ENCODE assay signal across 26 mouse cellular contexts in the genomic region with DNA sequence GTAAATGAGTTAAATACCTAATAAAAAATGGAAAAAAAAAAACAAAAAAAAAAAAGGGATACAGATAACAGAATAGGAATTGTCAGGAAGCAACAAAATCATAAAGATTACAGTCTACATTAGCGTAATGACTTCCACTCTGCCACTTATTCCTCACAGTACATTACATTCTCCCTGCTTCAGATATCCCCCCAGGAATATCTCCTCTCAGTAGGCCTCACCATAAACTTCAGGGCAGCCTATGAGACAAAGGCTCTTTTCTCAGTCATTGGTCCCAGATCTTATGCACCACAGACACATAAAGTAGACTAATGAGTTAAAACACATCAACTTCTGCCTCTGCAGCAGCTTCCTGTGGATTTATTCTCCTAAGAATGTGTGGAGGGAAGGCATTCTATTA.
DNase-seq lines count a peak whose midpoint lies in the region; ATAC-seq and TF ChIP-seq lines count a peak whose summit lies in the region.
"Had no signal": no experiment of that assay in that cellular context is flagged by ENCODE, and none has a peak within 500 bp of the region (broad histone marks: within the 10 kb centered on the region; RNA-seq: fewer than 3 reads in every experiment).

No protein-coding gene starts in this region.

- no peak overlapping the region for H3K4me3 ChIP-seq in forebrain, embryonic 15.5 days
- H3K4me3 ChIP-seq in forebrain, postnatal 0 days (ENCODE audit: low read depth, low read length): no peak overlapping the region
- no peak overlapping the region for H3K4me3 ChIP-seq in limb, embryonic 12.5 days (replicated peaks)
- no peak overlapping the region for H3K4me3 ChIP-seq in limb, embryonic 10.5 days
- H3K4me3 ChIP-seq in testis, adult 2 months (ENCODE audit: control insufficient read depth, low read depth, low read length): peak overlapping the region; percentile 58; the same call in 1 of the 2 replicates
- H3K4me3 ChIP-seq: forebrain, embryonic 13.5 days; heart, embryonic 13.5 days; intestine, embryonic 15.5 days; layer of hippocampus, adult 2 months; limb, embryonic 15.5 days; liver, embryonic 13.5 days; megakaryocyte, embryonic 14.5 days had no signal

- no peak overlapping the region for H3K9ac ChIP-seq in forebrain, embryonic 15.5 days (replicated peaks)
- no peak overlapping the region for H3K9ac ChIP-seq in forebrain, postnatal 0 days
- no peak overlapping the region for H3K9ac ChIP-seq in limb, embryonic 12.5 days (replicated peaks)
- H3K9ac ChIP-seq: forebrain, embryonic 13.5 days; heart, embryonic 13.5 days; intestine, embryonic 15.5 days; limb, embryonic 15.5 days; liver, embryonic 13.5 days had no signal

- no peak for TF ChIP-seq CTCF in forebrain, postnatal 0 days (IDR thresholded peaks at IDR 0.05; ENCODE audit: low read depth)
- TF ChIP-seq CTCF in testis, adult 2 months (IDR thresholded peaks at IDR 0.05; ENCODE audit: control insufficient read depth, insufficient read depth, insufficient replicate concordance, low read depth, low read length): no peak

- H3K4me2 ChIP-seq in forebrain, embryonic 15.5 days (replicated peaks): no peak overlapping the region
- H3K4me2 ChIP-seq in forebrain, postnatal 0 days (ENCODE audit: low read depth): no peak overlapping the region
- H3K4me2 ChIP-seq in limb, embryonic 12.5 days: no peak overlapping the region
- H3K4me2 ChIP-seq: forebrain, embryonic 13.5 days; heart, embryonic 13.5 days; intestine, embryonic 15.5 days; limb, embryonic 15.5 days; liver, embryonic 13.5 days had no signal

- H3K4me1 ChIP-seq in forebrain, embryonic 15.5 days: no peaks in the 10 kb centered on the region
- no peaks in the 10 kb centered on the region for H3K4me1 ChIP-seq in forebrain, postnatal 0 days (ENCODE audit: insufficient read depth)
- H3K4me1 ChIP-seq in limb, embryonic 12.5 days (replicated peaks): no peaks in the 10 kb centered on the region
- no peaks in the 10 kb centered on the region for H3K4me1 ChIP-seq in limb, embryonic 10.5 days
- H3K4me1 ChIP-seq in testis, adult 2 months (ENCODE audit: control insufficient read depth, insufficient read depth, low read length): no peaks in the 10 kb centered on the region
- H3K4me1 ChIP-seq: forebrain, embryonic 13.5 days; heart, embryonic 13.5 days; intestine, embryonic 15.5 days; limb, embryonic 15.5 days; liver, embryonic 13.5 days; megakaryocyte, embryonic 14.5 days had no signal

- no peak overlapping the region for H3K27ac ChIP-seq in forebrain, embryonic 15.5 days (replicated peaks)
- H3K27ac ChIP-seq in forebrain, postnatal 0 days (ENCODE audit: low read depth, low read length): no peak overlapping the region
- H3K27ac ChIP-seq in limb, embryonic 12.5 days: no peak overlapping the region
- H3K27ac ChIP-seq in limb, embryonic 10.5 days: no peak overlapping the region
- no peak overlapping the region for H3K27ac ChIP-seq in testis, adult 2 months (ENCODE audit: control insufficient read depth, insufficient read depth, low read depth, low read length)
- H3K27ac ChIP-seq: forebrain, embryonic 13.5 days; heart, embryonic 13.5 days; intestine, embryonic 15.5 days; layer of hippocampus, adult 2 months; limb, embryonic 15.5 days; liver, embryonic 13.5 days had no signal

- ATAC-seq in forebrain, embryonic 15.5 days (replicated peaks): peak; percentile 57; the same call in 1 of the 2 replicates
- no peak; the same call in 1 of the 2 replicates for ATAC-seq in forebrain, postnatal 0 days
- ATAC-seq in limb, embryonic 12.5 days (ENCODE audit: insufficient number of reproducible peaks, insufficient read depth, low FRiP score, low TSS enrichment, low read depth): peak; percentile 47; the same call in 1 of the 2 replicates
- ATAC-seq: forebrain, embryonic 13.5 days; intestine, embryonic 15.5 days; lung, postnatal 0 days had no signal

- H3K9me3 ChIP-seq in forebrain, embryonic 15.5 days: no peaks in the 10 kb centered on the region
- H3K9me3 ChIP-seq in forebrain, postnatal 0 days (ENCODE audit: low read length): no peaks in the 10 kb centered on the region
- no peaks in the 10 kb centered on the region for H3K9me3 ChIP-seq in limb, embryonic 12.5 days
- H3K9me3 ChIP-seq in limb, embryonic 10.5 days (replicated peaks): no peaks in the 10 kb centered on the region
- H3K9me3 ChIP-seq: forebrain, embryonic 13.5 days; heart, embryonic 13.5 days; intestine, embryonic 15.5 days; limb, embryonic 15.5 days; liver, embryonic 13.5 days; megakaryocyte, embryonic 14.5 days had no signal

- no peaks in the 10 kb centered on the region for H3K27me3 ChIP-seq in forebrain, embryonic 15.5 days
- H3K27me3 ChIP-seq in forebrain, postnatal 0 days (ENCODE audit: insufficient read depth, low read length): no peaks in the 10 kb centered on the region
- H3K27me3 ChIP-seq in limb, embryonic 12.5 days: no peaks in the 10 kb centered on the region
- no peaks in the 10 kb centered on the region for H3K27me3 ChIP-seq in limb, embryonic 10.5 days (ENCODE audit: low read depth, poor library complexity, severe bottlenecking)
- no peaks in the 10 kb centered on the region for H3K27me3 ChIP-seq in testis, adult 2 months (ENCODE audit: control insufficient read depth, insufficient read depth, low read length)
- H3K27me3 ChIP-seq: CH12.LX; forebrain, embryonic 13.5 days; heart, embryonic 13.5 days; intestine, embryonic 15.5 days; limb, embryonic 15.5 days; liver, embryonic 13.5 days; megakaryocyte, embryonic 14.5 days had no signal

- TF ChIP-seq POLR2A in testis, adult 2 months (IDR thresholded peaks at IDR 0.05; ENCODE audit: control insufficient read depth, low read depth, low read length): no peak

- WGBS in forebrain, embryonic 15.5 days: 88% methylated on average over 1 of the region's 1 CpGs
- 83% methylated on average over 1 of the region's 1 CpGs for WGBS in forebrain, postnatal 0 days
- WGBS in limb, embryonic 12.5 days: 50% methylated on average over 1 of the region's 1 CpGs
- WGBS in limb, embryonic 10.5 days: 100% methylated on average over 1 of the region's 1 CpGs

- H3K36me3 ChIP-seq in forebrain, embryonic 15.5 days: no peaks in the 10 kb centered on the region
- no peaks in the 10 kb centered on the region for H3K36me3 ChIP-seq in forebrain, postnatal 0 days (ENCODE audit: insufficient read depth)
- H3K36me3 ChIP-seq in limb, embryonic 12.5 days: no peaks in the 10 kb centered on the region
- H3K36me3 ChIP-seq in limb, embryonic 10.5 days: no peaks in the 10 kb centered on the region
- H3K36me3 ChIP-seq in testis, adult 2 months (ENCODE audit: control insufficient read depth, insufficient read depth, low read length): no peaks in the 10 kb centered on the region
- H3K36me3 ChIP-seq: heart, embryonic 13.5 days; intestine, embryonic 15.5 days; limb, embryonic 15.5 days; liver, embryonic 13.5 days had no signal

- DNase-seq in forebrain, postnatal 0 days: no peak
- DNase-seq in limb, embryonic 10.5 days (ENCODE audit: low spot score): no peak
- DNase-seq in testis, postnatal 10 days (ENCODE audit: low spot score): no peak
- no peak for DNase-seq in right cerebral cortex, postnatal 14 days
- DNase-seq: adrenal gland, adult 2 months; adrenal gland, postnatal 36 days; cerebellum, adult 2 months; cerebellum, postnatal 14 days; heart, postnatal 10 days; kidney, adult 2 months; kidney, postnatal 36 days; liver, embryonic 13.5 days; lung, adult 18-20 months; lung, postnatal 4 days; thymus, postnatal 14 days had no signal
